Mouse (Mus musculus) C2C12 (cell line): ENCODE data around the gene Cap1.

Experiments
- CEBPB ChIP-seq: IDR thresholded peaks from one replicate; pipeline ENCODE4 v1.6.1; 2011; ENCODE audit warnings: low read depth, mild to moderate bottlenecking, control low read depth, moderate library complexity
- CTCF ChIP-seq: IDR thresholded peaks from one replicate; pipeline ENCODE4 v1.5.1; 2011; ENCODE audit not compliant: control insufficient read depth, insufficient read depth, insufficient read length
- MAX ChIP-seq: IDR thresholded peaks from one replicate; pipeline ENCODE4 v1.6.1; 2011; ENCODE audit warnings: mild to moderate bottlenecking, control low read depth
- MYOD1 ChIP-seq: IDR thresholded peaks from one replicate; pipeline ENCODE4 v1.6.1; 2011; ENCODE audit warnings: low read depth; ENCODE audit not compliant: control insufficient read depth, insufficient read length
- USF1 ChIP-seq: IDR thresholded peaks from one replicate; pipeline ENCODE4 v1.6.1; 2011; ENCODE audit warnings: low read depth, mild to moderate bottlenecking, control low read depth, moderate library complexity

DNA sequence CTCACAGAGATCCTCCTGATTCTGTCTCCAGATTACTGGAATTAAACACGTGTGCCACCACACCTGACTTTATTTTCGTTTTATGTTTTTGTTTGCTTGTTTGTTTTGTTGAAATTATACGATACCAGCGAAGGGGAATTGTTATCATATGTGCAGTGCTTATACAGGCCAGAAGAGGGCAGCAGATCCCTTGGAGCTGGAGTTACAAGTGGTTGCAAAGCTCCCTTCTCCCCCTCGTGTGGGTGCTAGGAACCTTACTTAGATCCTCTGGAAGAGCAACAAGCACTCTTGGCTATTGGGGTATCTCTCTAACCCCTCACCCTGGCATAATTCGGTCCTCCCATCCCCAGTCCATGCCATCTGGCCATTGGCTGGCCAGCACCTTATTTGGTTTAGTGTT is 24.7 kb upstream of the Cap1 start:
- TF ChIP-seq CTCF, result no peak
- TF ChIP-seq MAX, result no peak
- no peak for TF ChIP-seq MYOD1
- TF ChIP-seq USF1, result no peak
- no peak for TF ChIP-seq CEBPB
